Mouse (Mus musculus) T-cell, adult 2 months (primary cell): ENCODE measurements around the gene Coil.

Experiments
- DNase-seq: peaks from one replicate; pipeline ENCODE4 v3.0.0; 2022; ENCODE audit warnings: low spot score

Coil gene

GRCm38 (mm10) chr11:89005473-89005872 is 35.4 kb downstream of the Coil start:
- DNase-seq = no peak

- DNase-seq = no peak
Measured at GRCm38 (mm10) chr11:89006404-89006803, 36.4 kb downstream of the Coil start.

- no peak for DNase-seq
Measured at GRCm38 (mm10) chr11:89007582-89007981, 37.5 kb downstream of the Coil start.

- DNase-seq = no peak
Measured at GRCm38 (mm10) chr11:89009066-89009465, 39.0 kb downstream of the Coil start.

GRCm38 (mm10) chr11:89009496-89009895 is 39.4 kb downstream of the Coil start:
- DNase-seq = no peak

- DNase-seq = no peak
Measured at GRCm38 (mm10) chr11:89012241-89012640, 42.2 kb downstream of the Coil start.

- no peak for DNase-seq
Measured at GRCm38 (mm10) chr11:89017514-89018182, 47.6 kb downstream of the Coil start.

- no peak for DNase-seq
Measured at GRCm38 (mm10) chr11:89020681-89021305, 50.7 kb downstream of the Coil start.

- DNase-seq = no peak
Measured at GRCm38 (mm10) chr11:89021687-89022086, 51.6 kb downstream of the Coil start.

- peak; percentile 67 for DNase-seq
Measured at GRCm38 (mm10) chr11:89022120-89022731, 52.2 kb downstream of the Coil start.

- no peak for DNase-seq
Measured at GRCm38 (mm10) chr11:89023477-89023876, 53.4 kb downstream of the Coil start.

- peak; percentile 86 for DNase-seq
Measured at GRCm38 (mm10) chr11:89024181-89024881, 54.3 kb downstream of the Coil start.

- no peak for DNase-seq
Measured at GRCm38 (mm10) chr11:89025603-89026002, 55.6 kb downstream of the Coil start.

- DNase-seq = no peak
Measured at GRCm38 (mm10) chr11:89026117-89026516, 56.1 kb downstream of the Coil start.

- DNase-seq = peak; percentile 50
Measured at GRCm38 (mm10) chr11:89027955-89028361, 57.9 kb downstream of the Coil start.

GRCm38 (mm10) chr11:89028871-89029405 is 58.9 kb downstream of the Coil start:
- DNase-seq = peak; percentile 39

GRCm38 (mm10) chr11:89030552-89030951 is 60.5 kb downstream of the Coil start:
- no peak for DNase-seq

GRCm38 (mm10) chr11:89031189-89031588 is 61.1 kb downstream of the Coil start:
- DNase-seq = no peak

GRCm38 (mm10) chr11:89034592-89034991 is 64.5 kb downstream of the Coil start:
- no peak for DNase-seq

- DNase-seq = no peak
Measured at GRCm38 (mm10) chr11:89035552-89035951, 65.5 kb downstream of the Coil start.

GRCm38 (mm10) chr11:89038496-89038895 is 68.4 kb downstream of the Coil start:
- DNase-seq = no peak

- peak; percentile 73 for DNase-seq
Measured at GRCm38 (mm10) chr11:89039325-89039724, 69.3 kb downstream of the Coil start.
